Mouse (Mus musculus) brown adipose tissue, adult 24 weeks (tissue): ENCODE measurements around the gene Aaed1. TPM values are rescaled to one million over a fixed set of nuclear protein-coding genes. Genes with fewer than 3 reads are reported as not detected.
A peak's percentile ranks its signal among the peaks of the same experiment; 100 is the strongest.
"Not testable (repeated sequence)": the region's sequence is repeated elsewhere in the genome, so short reads cannot be mapped to it uniquely, and the experiment has no call there.

Source experiments
- H3K27ac ChIP-seq: fragments of 200-500 bp; replicated peaks from 2 replicates; pipeline ENCODE4 v1.5.1; 2012; ENCODE audit warnings: low read depth, mild to moderate bottlenecking, low read length
- H3K4me1 ChIP-seq: fragments of 200-500 bp; 2 replicates; pipeline ENCODE4 v1.6.1; 2012; ENCODE audit warnings: low read length, mixed read lengths; ENCODE audit not compliant: control insufficient read depth, insufficient read depth, insufficient read length
- H3K4me3 ChIP-seq: fragments of 200-500 bp; 2 replicates; pipeline ENCODE4 v1.5.1; 2012; ENCODE audit warnings: low read depth, mild to moderate bottlenecking, low read length, moderate library complexity; ENCODE audit not compliant: insufficient read depth
- polyA plus RNA-seq: library from polyadenylated mRNA; stranded (reverse); fragments of >200 nt; gene quantifications from 2 replicates; pipeline ENCODE4 v1.2.4, GENCODE M21; 2012; ENCODE audit not compliant: missing spikeins, insufficient read depth, insufficient read length

Gene Aaed1
- polyA plus RNA-seq, 1 experiment, result 62.9 TPM

GRCm38 (mm10) chr13:64274879-64275753, 37.4 kb downstream of the Aaed1 start, which contains the start of gene Cdc14b:
Cdc14b (minus strand) TSS chr13:64275290.
- H3K4me1 ChIP-seq, result peaks cover 3% of the 10 kb centered on the region; the same call in 1 of the 2 replicates
- H3K27ac ChIP-seq, result no peak within 1 kb of the TSS
- peak within 1 kb of the TSS; percentile 66 for H3K4me3 ChIP-seq

GRCm38 (mm10) chr13:64273891-64274844, 38.3 kb downstream of the Aaed1 start:
- H3K4me3 ChIP-seq, result peak overlapping the region; percentile 66
- H3K27ac ChIP-seq, result no peak overlapping the region
- H3K4me1 ChIP-seq, result peaks cover 3% of the 10 kb centered on the region; the same call in 1 of the 2 replicates

GRCm38 (mm10) chr13:64273352-64273751, 39.2 kb downstream of the Aaed1 start:
- no peak overlapping the region for H3K4me3 ChIP-seq

GRCm38 (mm10) chr13:64268384-64268783, 44.1 kb downstream of the Aaed1 start:
- Histone ChIP-seq H3K4me3 (no peak overlapping the region), H3K4me1 (no peaks in the 10 kb centered on the region), H3K27ac (no peak overlapping the region)

More at GRCm38 (mm10) chr13:64273352-64273751, 39.2 kb downstream of the Aaed1 start:
- Histone ChIP-seq H3K4me1 (peaks cover 3% of the 10 kb centered on the region; the same call in 1 of the 2 replicates), H3K27ac (no peak overlapping the region)

- H3K27ac ChIP-seq, result no peak overlapping the region
- H3K4me1 ChIP-seq, result no peaks in the 10 kb centered on the region
- no peak overlapping the region for H3K4me3 ChIP-seq
Measured at GRCm38 (mm10) chr13:64267151-64267550, 45.4 kb downstream of the Aaed1 start.

GRCm38 (mm10) chr13:64264586-64264985, 47.9 kb downstream of the Aaed1 start:
- Histone ChIP-seq H3K4me3 (no peak overlapping the region), H3K27ac (no peak overlapping the region), H3K4me1 (peaks cover 2% of the 10 kb centered on the region; the same call in 1 of the 2 replicates)

- Histone ChIP-seq H3K27ac (no peak overlapping the region), H3K4me1 (peaks cover 2% of the 10 kb centered on the region; the same call in 1 of the 2 replicates), H3K4me3 (no peak overlapping the region)
Measured at GRCm38 (mm10) chr13:64259903-64260302, 52.6 kb downstream of the Aaed1 start.

GRCm38 (mm10) chr13:64258516-64258821, 54.0 kb downstream of the Aaed1 start:
- H3K4me1 ChIP-seq, result peaks cover 2% of the 10 kb centered on the region; the same call in 1 of the 2 replicates
- H3K27ac ChIP-seq, result no peak overlapping the region

GRCm38 (mm10) chr13:64257814-64258515, 54.5 kb downstream of the Aaed1 start:
- H3K27ac ChIP-seq, result no peak overlapping the region
- no peak overlapping the region for H3K4me3 ChIP-seq
- peaks cover 2% of the 10 kb centered on the region; the same call in 1 of the 2 replicates for H3K4me1 ChIP-seq

More at GRCm38 (mm10) chr13:64258516-64258821, 54.0 kb downstream of the Aaed1 start:
- H3K4me3 ChIP-seq, result no peak overlapping the region

GRCm38 (mm10) chr13:64257010-64257813, 55.3 kb downstream of the Aaed1 start:
- H3K4me1 ChIP-seq, result peaks cover 2% of the 10 kb centered on the region; the same call in 1 of the 2 replicates
- H3K4me3 ChIP-seq, result no peak overlapping the region
- no peak overlapping the region for H3K27ac ChIP-seq

- H3K4me3 ChIP-seq, H3K27ac ChIP-seq, H3K4me1 ChIP-seq: not testable (repeated sequence)
Measured at GRCm38 (mm10) chr13:64254185-64254584, 58.3 kb downstream of the Aaed1 start.

GRCm38 (mm10) chr13:64253697-64254096, 58.8 kb downstream of the Aaed1 start:
- Histone ChIP-seq H3K4me1 (no peaks in the 10 kb centered on the region), H3K4me3 (no peak overlapping the region), H3K27ac (no peak overlapping the region)

- no peaks in the 10 kb centered on the region for H3K4me1 ChIP-seq
- H3K27ac ChIP-seq, result no peak overlapping the region
- no peak overlapping the region for H3K4me3 ChIP-seq
Measured at GRCm38 (mm10) chr13:64252147-64252546, 60.4 kb downstream of the Aaed1 start.

GRCm38 (mm10) chr13:64250363-64250762, 62.1 kb downstream of the Aaed1 start:
- H3K4me1 ChIP-seq, result no peaks in the 10 kb centered on the region
- H3K4me3 ChIP-seq, result no peak overlapping the region
- H3K27ac ChIP-seq, result no peak overlapping the region
